Mouse (Mus musculus): ENCODE data around the gene Mfrp. TPM values are rescaled to one million over a fixed set of nuclear protein-coding genes. Genes with fewer than 3 reads are reported as not detected.
"Not testable (repeated sequence)": the region's sequence is repeated elsewhere in the genome, so short reads cannot be mapped to it uniquely, and the experiment has no call there.

Mfrp gene
- total RNA-seq, 1 experiment from 2014 or later = not detected

DNA sequence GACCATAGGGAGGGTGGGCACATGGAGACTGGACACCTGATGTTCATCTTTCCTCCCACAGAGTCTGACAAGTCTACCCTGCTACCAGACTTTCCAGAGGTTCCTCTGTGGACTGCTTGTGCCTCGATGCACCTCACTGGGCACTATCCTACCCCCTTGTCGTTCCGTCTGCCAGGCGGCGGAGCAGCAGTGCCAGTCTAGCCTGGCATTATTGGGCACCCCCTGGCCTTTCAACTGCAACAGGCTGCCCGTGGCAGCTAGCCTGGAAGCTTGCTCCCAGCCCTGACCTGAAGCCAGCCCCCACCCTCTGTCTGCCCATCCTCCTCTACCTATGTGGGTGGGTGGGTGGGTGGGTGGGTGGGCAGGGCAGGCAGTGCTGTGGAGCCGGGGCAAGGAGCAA lies 4.7 kb downstream of the Mfrp start:
- no peak for DNase-seq

DNA sequence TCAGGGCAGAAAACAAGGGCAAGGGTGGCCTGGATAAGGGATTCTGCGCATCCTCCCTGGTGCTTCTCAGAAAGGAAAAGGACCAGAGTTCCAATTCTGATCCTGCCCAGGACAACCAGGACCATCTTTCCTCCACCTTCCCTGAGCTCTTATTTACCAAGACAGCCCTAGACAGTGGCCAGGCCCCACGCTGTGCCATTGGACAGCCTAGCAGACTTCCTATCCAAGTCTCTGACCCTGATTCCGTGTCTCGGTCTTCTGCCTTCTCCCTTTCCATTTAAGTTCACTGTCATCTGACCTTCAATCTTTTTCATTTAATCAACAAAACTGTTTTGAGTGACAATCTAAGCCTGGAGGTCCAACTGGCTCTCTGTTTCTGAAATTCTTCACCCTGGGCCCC lies 5.1 kb downstream of the Mfrp start:
- no peak for DNase-seq

DNA sequence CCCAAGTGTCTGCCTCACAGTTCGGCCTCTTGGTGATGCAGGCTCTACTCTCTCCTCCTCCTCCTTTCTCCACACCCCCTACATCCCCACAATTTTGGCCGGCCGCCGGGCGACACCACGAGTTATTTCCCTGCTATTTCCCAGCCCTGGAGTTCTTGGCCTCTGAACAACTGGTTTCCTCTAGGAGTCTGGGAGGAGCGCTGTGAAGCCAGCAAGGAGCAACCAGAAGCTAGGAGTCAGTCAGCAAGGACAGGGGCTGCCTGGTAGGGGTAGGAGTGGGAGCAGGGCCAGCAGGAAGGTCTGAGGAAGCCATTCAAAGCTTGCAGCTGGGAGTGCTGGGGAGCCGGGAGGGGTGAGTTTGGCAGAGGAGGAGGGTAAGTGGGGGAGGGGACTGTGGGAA lies 5.6 kb downstream of the Mfrp start, which contains the start of gene C1qtnf5:
C1qtnf5 (plus strand) TSS at position 136 of the 400 bp plus-strand sequence.
- peak; percentile 90 for DNase-seq

DNA sequence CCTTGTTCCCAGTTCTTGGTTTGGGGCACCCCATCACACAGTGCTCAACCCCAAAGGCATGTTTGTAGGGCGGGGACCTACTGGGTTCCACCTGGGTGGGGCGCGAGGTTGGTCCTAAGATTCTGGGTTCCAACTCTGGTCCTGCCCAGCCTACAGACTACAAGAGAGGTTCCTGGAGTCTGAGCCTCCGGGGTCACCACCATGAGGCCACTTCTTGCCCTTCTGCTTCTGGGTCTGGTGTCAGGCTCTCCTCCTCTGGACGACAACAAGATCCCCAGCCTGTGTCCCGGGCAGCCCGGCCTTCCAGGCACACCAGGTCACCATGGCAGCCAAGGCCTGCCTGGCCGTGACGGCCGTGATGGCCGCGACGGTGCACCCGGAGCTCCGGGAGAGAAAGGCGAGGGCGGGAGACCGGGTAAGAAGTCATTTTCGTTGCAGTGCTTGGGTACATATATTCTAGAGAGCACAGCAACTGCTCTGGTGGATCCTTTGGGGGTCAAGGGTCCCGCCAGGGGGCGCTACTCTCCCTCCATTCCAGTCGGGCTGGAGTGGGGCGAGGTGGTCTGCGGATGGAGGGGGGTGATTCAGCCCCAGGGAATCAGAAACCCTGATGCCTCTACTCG lies 6.1 kb downstream of the Mfrp start:
- peak; percentile 83 for DNase-seq

DNA sequence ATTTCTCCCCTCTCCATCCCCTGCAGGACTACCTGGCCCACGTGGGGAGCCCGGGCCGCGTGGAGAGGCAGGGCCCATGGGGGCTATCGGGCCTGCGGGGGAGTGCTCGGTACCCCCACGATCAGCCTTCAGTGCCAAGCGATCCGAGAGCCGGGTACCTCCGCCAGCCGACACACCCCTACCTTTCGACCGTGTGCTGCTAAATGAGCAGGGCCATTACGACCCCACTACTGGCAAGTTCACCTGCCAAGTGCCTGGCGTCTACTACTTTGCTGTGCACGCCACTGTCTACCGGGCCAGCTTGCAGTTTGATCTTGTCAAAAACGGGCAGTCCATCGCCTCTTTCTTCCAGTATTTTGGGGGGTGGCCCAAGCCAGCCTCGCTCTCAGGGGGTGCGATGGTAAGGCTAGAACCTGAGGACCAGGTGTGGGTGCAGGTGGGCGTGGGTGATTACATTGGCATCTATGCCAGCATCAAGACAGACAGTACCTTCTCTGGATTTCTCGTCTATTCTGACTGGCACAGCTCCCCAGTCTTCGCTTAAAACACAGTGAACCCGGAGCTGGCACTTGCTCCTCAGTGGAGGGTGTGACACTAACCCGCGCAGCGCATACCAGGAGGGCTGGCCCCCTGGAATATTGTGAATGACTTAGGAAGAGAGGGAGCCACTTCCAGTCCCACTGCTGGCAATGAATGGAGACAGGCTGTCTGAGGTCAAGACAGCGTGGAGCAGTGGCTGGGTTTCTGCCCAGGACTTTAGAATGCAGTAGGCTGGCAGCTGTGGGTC lies 6.9 kb downstream of the Mfrp start:
- no peak for DNase-seq

DNA sequence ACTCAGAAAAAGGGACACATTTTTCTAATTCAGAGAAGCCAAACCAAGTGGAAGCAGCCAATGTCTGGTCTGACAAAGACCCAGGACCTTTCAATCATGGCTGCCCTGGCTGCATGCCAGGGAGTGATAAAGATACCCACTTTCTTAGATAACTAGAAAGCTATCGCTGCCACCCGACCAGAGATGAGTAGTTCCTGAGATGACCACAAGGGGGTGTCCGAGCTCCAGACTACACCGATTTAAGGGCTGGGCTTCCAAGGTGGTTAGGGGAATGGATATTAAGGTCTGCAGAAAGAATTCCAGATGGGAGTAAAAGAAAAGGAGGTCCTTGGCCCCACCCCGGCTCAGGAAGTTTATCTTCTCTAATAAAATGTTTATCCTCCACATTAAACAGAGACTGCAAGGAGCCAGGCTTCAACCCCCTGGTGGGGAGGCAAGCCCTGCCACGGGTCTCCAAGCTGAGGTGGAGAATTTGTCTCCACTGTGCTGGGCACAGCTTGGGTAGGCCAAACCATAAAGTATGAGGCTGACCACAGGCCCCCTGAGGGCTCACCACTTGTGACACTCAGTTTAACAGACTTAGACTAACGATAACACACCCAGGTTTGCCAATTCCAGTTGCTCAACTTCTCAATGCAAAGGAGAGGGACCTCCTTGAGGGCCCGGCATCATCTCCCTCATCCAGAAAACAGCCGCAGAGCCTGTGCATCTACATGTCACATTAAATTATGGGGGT lies 8.0 kb downstream of the Mfrp start:
- peak; percentile 85 for DNase-seq

DNA sequence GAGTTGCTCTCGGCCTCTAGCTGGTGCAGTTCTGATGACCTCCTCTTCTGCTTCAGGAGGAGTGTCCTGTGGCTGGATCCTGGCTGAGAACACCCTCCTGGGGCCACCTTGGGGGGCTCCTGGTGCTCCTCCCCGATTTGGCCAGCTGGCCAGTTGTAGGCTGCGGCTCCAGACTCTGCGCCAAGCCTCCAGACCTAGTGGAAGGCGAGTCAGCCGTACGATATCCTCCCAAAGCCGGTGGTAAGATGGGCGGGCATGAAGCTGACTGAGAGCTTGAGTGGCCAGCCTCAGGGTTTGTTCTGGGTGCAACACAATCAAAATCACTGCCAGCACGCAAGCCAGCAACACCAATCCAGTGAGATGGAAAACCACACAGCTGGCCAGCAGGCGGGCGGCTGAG lies 10.4 kb downstream of the Mfrp start:
- not testable (repeated sequence) for DNase-seq

DNA sequence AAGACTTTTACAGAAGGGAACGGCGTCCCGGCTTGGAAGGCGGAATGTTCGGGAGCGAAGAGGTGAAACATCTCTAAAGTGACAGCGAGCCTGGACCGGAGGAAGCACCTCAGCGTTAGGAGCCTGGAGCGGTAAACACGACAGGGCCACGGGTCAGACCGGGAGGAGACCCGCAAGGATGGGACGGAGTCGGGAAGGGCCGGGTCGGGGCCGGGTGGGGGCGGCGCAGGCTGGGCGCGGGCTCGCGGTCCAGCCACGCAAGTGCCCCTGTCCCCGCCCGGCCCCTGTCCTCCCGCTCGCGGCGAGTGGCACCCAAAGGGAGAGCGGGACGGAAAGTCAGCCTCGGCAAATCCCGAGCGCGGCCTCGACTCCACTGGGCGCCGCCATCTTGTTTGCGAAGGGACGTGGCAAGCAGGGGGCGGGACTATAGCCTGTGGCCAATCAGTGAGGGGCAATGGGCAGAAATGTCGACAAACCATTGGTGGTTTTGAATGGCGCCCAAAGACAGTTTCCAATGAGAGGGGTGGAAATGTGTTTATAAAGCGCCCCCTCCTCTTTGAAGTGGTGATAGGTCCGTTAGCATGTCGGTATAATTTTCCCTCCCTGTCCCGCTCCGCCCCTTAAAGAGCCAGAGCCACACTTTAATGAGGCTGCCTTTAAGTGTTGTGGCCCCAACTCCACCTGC lies 11.7 kb downstream of the Mfrp start, which contains the start of the genes Gm49380 and Rnf26:
Gm49380 (minus strand) TSS at position 396 of the 685 bp plus-strand sequence.
Rnf26 (minus strand) TSS at position 413 of the 685 bp plus-strand sequence.
- peak; percentile 97 for DNase-seq

DNA sequence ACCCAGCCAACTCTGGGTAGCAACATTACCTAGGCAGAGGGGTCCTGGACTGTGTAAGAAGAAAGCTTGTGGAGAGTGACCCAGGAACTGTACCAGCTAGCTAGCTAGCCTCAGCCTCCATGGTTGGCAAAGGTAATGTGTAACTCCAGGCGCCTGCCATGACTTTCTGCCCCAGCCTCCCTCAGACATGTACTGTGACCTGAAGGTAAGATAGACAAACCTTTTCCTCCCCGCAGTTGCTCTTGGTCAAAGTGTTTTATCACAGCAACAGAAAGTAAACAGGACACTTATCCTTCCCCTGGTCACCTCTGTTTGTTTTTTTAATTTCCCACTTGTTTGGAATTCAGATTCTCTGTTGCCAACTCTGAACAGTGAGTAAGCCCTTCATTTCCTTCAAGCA lies 12.9 kb downstream of the Mfrp start:
- DNase-seq = no peak

DNA sequence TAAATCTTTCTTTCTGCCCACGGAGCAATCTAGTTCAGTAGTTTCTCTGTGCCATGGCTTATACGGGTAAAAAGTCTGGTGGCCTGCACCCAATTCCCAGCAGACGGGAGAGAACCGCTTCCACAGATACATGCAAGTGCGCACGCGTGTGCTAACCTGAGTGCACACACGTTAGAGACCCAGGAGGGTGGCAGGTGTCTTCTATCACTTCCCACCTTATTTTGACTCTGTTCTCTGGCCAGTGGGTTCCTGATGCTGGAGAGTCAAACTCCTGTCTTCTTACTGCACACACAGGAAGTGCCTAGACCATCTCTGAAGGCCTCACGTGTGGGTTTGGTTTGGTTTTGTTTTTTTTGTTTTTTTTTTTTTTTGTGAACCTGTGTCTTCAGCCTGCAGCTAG lies 14.1 kb downstream of the Mfrp start:
- DNase-seq = no peak

DNA sequence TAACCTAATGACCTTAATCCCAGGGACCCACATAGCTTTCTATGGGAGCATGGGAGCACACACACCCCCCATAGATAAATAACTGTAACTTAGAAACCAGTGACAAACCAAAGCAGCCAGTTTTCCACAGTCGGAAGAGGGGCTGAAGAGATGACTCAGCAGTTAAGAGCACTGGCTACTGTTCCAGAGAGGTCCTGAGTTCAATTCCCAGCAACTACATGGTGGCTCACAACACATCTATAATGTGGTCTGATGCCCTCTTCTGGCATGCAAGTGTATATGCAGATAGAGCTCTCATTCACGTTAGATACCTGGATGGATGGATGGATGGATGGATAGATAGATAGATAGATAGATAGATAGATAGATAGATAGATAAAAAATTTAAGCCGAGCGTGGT lies 14.7 kb downstream of the Mfrp start:
- no peak for DNase-seq

DNA sequence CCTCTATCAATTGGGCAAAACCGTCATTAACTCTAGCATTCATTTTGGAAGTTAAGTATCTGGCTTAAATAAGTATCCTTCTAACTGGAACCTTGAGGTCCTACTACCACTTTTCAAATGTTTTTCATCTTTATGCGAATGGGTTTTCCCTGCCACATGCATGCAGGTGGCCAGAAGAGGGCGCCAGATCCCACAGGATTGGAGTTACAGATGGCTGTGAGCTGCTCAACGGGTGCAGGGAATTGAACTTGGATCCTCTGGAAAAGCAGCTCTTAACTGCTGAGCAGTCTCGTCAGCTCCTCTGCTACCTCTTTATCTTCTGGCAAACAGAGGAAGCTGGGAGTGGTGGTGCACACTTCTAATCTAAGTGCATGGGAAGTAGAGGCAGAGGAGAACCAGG lies 17.5 kb downstream of the Mfrp start:
- DNase-seq = peak; percentile 70

DNA sequence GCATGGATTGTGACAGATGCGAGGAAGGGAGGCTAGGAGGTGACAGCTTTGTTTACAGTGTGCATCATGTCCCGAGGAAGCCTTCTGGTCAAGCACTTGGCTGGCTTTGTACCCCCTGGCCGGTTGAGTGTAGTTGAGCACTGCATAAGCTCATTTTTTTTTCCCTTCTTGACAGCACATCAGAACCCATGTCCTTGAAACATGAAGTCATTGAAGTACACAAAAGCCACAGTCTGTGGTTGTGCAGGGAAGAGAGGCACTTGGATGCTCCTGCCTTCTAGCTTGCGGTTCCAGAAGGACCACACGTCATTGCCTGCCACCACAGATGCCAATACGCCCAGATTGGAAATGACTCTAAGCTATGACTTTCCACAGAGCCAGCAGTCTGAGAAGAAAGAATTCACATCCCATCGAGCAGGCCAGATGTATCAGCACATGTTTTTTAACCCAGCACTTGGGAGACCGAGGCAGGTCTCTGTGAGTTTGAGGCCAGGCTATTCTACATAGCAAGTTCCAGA lies 18.5 kb downstream of the Mfrp start:
- no peak for DNase-seq

DNA sequence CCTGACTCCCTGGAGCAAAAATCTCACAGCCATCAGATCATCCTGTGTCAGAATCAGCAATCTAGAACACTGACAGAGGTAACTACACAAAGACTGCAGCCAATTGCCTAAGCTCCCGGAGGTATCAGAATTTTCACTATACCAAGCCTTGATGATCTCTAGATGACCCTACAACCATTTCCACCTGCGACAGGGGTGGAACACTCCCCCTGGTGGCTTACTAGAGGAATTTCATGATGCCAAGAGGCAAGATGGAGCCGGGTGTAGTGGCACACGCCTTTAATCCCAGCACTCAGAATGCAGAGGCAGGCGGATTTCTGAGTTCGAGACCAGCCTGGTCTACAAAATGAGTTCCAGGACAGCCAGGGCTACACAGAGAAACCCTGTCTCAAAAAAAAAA lies 22.8 kb downstream of the Mfrp start:
- no peak for DNase-seq

DNA sequence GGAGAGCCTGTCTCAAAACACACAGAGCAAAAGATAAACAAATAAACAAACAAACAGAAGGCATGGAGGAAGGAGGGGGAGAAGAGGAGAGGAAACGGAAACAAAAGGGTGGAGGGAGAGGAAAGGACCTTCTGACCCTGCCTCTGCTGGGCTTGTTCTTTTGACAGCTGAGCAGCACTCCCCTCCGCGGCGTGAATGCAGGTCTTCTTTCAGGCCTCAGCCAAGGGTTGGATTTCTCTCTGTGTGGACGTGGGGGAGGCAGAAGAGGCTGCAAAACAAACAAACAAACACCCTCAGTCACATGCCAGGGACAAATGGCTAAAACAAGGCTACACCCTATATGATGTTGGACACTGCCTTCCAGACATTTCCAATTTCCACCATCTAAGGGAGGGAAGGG lies 23.5 kb downstream of the Mfrp start:
- no peak for DNase-seq

DNA sequence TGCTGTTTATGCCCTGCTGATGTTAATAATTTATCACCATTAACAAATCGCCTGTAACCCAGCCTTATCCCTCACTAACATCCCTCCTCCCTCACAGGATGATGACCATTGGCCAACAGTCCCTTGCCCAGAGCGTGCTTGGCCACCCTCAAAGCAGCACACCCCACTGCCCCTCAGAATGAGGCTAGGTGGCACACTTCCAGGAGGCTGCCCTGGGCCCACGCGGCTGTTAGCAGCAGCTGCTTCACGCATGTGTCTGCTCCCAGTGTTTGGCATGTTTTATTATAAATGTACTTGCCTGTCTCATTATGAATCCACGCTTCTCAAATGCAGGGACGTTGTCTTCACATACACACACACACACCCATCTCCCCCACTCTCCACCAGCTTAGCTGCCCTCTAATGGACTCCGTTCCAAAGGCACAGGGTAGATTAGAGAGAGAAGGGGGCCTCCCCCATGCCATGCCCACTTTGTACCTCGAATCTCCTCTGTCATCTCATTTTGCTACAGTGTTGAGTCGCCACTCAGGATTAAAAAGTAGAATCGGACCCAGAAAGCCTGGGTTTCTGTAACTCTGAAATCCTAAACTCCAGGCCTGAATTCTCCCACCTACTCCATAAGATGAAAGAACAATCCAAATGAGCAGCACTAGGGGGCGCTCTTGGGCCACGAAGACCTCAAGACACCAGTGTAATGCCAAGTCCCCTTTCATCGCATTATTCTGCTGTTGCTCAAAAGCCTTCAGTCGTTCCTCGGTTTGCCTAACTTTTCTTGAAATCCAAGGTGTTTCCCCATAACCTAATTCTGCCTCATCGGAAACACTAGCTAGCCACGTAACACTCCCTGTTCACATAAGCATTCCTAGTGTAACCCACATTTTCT lies 24.3 kb downstream of the Mfrp start:
- DNase-seq = peak; percentile 92

DNA sequence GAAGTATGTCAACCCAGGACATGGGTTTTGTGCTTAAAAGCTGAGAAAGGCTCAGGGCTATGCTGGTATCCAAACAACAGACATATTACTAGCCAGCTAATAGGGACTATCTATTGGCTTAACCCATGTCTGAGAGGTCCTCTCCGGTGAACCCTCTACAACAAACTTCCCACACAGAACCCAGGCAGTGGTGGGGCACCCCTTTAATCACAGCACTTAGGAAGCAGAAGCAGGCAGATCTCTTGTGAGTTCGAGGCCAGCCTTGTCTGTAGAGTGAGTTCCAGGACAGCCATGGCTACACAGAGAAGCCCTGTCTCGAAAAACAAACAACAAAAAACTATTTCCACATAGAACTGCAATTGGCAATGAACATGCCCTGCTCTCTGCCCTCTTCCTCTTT lies 25.2 kb downstream of the Mfrp start:
- no peak for DNase-seq

DNA sequence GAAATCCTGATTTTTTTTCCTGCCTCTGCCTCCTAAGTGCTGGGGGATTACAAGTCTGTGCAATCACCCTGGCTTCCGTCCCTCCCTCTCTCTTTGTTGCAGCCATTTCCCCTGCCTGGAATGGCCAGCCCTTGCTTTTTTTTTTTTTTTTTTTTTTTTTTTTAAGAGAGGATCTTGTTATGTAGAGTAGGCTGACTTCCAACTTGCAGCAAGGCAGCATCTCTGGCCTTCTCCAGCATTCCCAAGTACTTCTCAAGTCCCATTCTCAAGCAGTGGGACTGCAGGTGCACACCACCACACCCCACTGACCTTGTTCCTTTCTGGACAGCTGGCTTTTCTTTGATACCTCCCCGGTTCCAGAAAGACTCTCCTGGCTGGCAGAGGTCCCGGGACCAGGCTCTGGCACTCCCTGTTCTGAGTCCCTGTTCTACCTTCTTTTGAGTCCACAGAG lies 25.8 kb downstream of the Mfrp start:
- peak; percentile 58 for DNase-seq

DNA sequence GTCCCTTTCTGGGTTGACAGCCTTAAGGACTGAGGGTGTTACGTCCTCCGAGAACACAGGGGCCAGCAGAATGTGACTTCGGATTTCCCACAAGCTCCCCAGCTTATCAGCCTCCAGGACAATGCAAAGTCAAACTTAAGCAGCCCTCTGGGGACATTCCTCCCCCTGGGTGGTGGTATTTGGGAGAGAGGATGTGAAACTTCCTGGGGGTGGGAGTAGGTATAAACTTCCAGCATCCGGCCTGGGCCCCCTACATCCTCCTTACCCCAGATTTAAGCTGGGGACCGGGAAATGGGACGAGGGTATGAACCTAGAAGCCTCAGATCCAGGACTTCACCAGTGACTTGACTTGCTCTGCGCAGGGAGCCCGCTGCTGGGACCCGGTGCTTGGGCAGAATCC lies 28.1 kb downstream of the Mfrp start:
- DNase-seq = peak; percentile 40

DNA sequence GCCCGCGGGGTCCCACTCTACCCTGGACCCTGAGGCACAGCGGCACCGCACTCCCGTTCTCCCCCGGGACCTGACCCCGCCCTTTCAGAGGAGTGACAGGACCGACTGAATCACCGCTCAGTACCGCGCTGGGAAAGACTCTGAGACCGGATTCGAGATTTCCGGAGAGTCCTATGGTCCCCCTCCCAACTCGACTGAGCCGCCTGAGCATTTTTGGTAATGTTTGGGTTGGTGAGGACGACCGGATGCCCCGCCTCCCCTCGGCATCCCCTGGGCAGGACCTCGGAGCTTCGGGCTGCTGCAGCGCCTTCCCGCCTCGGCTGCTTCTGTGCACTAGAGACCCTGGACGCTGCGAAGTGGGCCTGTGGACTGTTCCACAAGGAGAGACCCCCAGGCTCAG lies 28.5 kb downstream of the Mfrp start:
- DNase-seq = peak; percentile 84
